21 mouse cellular contexts compared by ENCODE assay signal in genomic region chr7:35154449-35154848, GRCm38 (mm10). TPM values are rescaled to one million over a fixed set of nuclear protein-coding genes. Genes with fewer than 3 reads are reported as not detected.
"Had no signal": no experiment of that assay in that cellular context is flagged by ENCODE, and none has a peak within 500 bp of the region (broad histone marks: within the 10 kb centered on the region; RNA-seq: fewer than 3 reads in every experiment).

No protein-coding gene starts in this region.

- ATAC-seq: intestine, embryonic 16.5 days; liver, postnatal 0 days; lung, postnatal 0 days had no signal

- DNase-seq: kidney, adult 2 months; kidney, postnatal 10 days; kidney, postnatal 36 days; layer of hippocampus, postnatal 36 days; liver, postnatal 0 days; lung, embryonic 14.5 days; lung, postnatal 36 days; midbrain, embryonic 14.5 days; right cerebral cortex, adult 18-20 months; right cerebral cortex, postnatal 25 days; spleen, adult 18-20 months; thymus, adult 18-20 months; thymus, postnatal 4 days had no signal

- H3K9me3 ChIP-seq: kidney, embryonic 15.5 days; limb, embryonic 10.5 days; limb, embryonic 13.5 days had no signal

- H3K4me3 ChIP-seq: kidney, embryonic 15.5 days; limb, embryonic 10.5 days; limb, embryonic 13.5 days had no signal

- H3K9ac ChIP-seq: kidney, embryonic 15.5 days; limb, embryonic 13.5 days; liver, embryonic 14.5 days; liver, postnatal 0 days; lung, embryonic 14.5 days had no signal

- H3K36me3 ChIP-seq: kidney, embryonic 15.5 days; limb, embryonic 10.5 days; limb, embryonic 13.5 days had no signal

- H3K27ac ChIP-seq: kidney, embryonic 15.5 days; limb, embryonic 10.5 days; limb, embryonic 13.5 days; liver, embryonic 14.5 days had no signal

- H3K4me2 ChIP-seq: kidney, embryonic 15.5 days; limb, embryonic 13.5 days; lung, embryonic 14.5 days; midbrain, embryonic 11.5 days had no signal

- H3K27me3 ChIP-seq: kidney, embryonic 15.5 days had no signal

RNA-seq across cellular contexts. Expression of gene Slc7a10, which starts 31.7 kb away (rescaled TPM):
- polyA plus RNA-seq: liver, adult 2 months had no signal
